Mouse (Mus musculus): Measurements from ENCODE around the gene Trim9. TPM values are rescaled to one million over a fixed set of nuclear protein-coding genes. Genes with fewer than 3 reads are reported as not detected.

Gene Trim9
- polyA plus RNA-seq, 1 experiment from 2014 or later, result 2.4 TPM

DNA sequence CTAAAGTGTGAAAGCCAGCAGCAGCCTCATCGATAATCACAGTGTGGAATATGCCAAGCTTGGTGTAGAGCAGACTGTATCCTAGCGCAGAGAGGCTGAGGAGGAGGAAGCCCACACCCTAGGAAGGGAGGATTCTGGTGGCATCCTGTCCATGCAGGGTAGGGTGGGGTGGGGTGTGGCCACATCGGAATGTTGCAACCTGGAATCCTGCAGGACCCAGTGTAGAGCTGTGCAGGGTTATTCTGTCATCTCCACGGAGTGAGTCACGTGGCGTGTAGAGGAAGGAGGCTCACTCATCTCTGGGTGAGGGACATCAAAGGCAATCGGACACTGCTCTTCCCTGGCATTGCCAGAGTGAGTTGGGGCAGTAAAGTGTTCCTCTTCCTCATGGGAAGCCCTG lies 62.4 kb downstream of the Trim9 start:
- no peaks in the 10 kb centered on the region for H3K4me1 ChIP-seq (ENCODE audit: control insufficient read depth, insufficient read depth, low read length)
- H3K9ac ChIP-seq (replicated peaks; ENCODE audit: low read depth, low read length), result no peak overlapping the region
- no peak for ATAC-seq (ENCODE audit: insufficient number of reproducible peaks, insufficient read depth, low FRiP score, low read depth)

DNA sequence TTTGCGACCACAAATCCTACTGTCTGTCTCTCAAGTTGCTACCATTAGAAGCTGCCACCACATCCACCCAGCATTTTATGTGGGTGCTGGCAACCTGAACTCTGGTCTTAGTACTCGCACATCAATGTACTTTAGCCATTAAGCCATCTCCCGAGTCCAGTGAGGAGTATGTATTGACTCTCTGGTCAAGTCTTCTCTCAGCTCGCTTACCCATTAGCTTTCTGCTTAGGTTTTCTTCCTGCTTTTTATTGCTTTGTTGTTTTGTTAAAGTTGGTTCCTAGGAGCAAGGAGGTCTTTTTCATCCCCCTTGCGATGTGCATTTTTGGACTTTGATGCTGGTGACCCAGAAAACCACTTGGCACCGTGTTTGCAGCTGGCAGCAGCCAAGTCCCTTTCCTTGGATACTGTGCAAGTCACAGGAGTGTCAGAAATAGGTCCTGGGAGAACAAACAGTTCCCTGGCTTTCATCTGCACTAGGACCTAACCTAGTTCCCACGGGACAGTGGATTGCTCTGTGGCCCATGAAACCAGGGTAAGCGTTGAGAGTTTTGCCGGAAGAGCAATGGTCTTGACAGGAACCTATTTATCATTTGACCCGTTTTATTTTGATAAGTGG lies 64.2 kb downstream of the Trim9 start:
- no peaks in the 10 kb centered on the region for H3K4me1 ChIP-seq (ENCODE audit: control insufficient read depth, insufficient read depth, low read length)
- no peak overlapping the region for H3K9ac ChIP-seq (replicated peaks; ENCODE audit: low read depth, low read length)
- no peaks in the 10 kb centered on the region for H3K36me3 ChIP-seq (ENCODE audit: control insufficient read depth, insufficient read depth, low read length)
- no peak overlapping the region for H3K4me2 ChIP-seq (replicated peaks; ENCODE audit: low read depth, low read length)
- no peak overlapping the region for H3K4me3 ChIP-seq (ENCODE audit: low read depth, low read length)
- 64% methylated on average over 10 of the region's 10 CpGs for WGBS
- no peaks in the 10 kb centered on the region for H3K27me3 ChIP-seq (ENCODE audit: control insufficient read depth, insufficient read depth, low read length)
- no peak for ATAC-seq (ENCODE audit: insufficient number of reproducible peaks, insufficient read depth, low FRiP score, low read depth)
- H3K9me3 ChIP-seq (ENCODE audit: control insufficient read depth, low read depth, low read length), result no peaks in the 10 kb centered on the region
- H3K27ac ChIP-seq (ENCODE audit: low read length), result no peak overlapping the region

More for the DNA sequence above, 62.4 kb downstream of the Trim9 start:
- no peak overlapping the region for H3K4me2 ChIP-seq (replicated peaks; ENCODE audit: low read depth, low read length)
- H3K27me3 ChIP-seq (ENCODE audit: control insufficient read depth, insufficient read depth, low read length), result no peaks in the 10 kb centered on the region
- no peaks in the 10 kb centered on the region for H3K9me3 ChIP-seq (ENCODE audit: control insufficient read depth, low read depth, low read length)
- H3K36me3 ChIP-seq (ENCODE audit: control insufficient read depth, insufficient read depth, low read length), result no peaks in the 10 kb centered on the region
- WGBS, result 78% methylated on average over 7 of the region's 7 CpGs
- H3K4me3 ChIP-seq (ENCODE audit: low read depth, low read length), result no peak overlapping the region
- no peak overlapping the region for H3K27ac ChIP-seq (ENCODE audit: low read length)

DNA sequence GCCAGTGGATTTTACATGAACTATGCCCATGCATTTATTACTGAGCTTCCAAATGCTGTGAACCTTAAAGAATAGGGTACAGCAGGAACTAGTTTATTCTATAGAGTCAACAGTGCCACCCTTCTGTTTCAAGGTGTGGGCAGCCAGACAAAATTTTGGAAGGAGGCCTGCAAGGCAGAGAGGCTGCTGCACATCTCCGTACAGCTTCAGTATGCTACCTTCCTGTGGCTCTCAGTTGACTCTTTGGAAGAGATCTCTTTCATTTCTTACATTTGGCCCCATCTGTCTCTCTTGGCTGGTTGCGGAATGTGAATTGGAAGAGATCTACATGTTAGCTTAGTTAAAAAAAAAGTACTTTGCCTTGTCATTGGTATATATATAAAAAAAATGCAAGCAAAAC lies 66.5 kb downstream of the Trim9 start:
- ATAC-seq (ENCODE audit: insufficient number of reproducible peaks, insufficient read depth, low FRiP score, low read depth), result no peak
- H3K36me3 ChIP-seq (ENCODE audit: control insufficient read depth, insufficient read depth, low read length), result no peaks in the 10 kb centered on the region
- 92% methylated on average over 2 of the region's 2 CpGs for WGBS
- H3K9me3 ChIP-seq (ENCODE audit: control insufficient read depth, low read depth, low read length), result no peaks in the 10 kb centered on the region
- no peaks in the 10 kb centered on the region for H3K27me3 ChIP-seq (ENCODE audit: control insufficient read depth, insufficient read depth, low read length)
- no peak overlapping the region for H3K27ac ChIP-seq (ENCODE audit: low read length)
- H3K9ac ChIP-seq (replicated peaks; ENCODE audit: low read depth, low read length), result no peak overlapping the region
- no peak overlapping the region for H3K4me3 ChIP-seq (ENCODE audit: low read depth, low read length)
- H3K4me1 ChIP-seq (ENCODE audit: control insufficient read depth, insufficient read depth, low read length), result no peaks in the 10 kb centered on the region
- no peak overlapping the region for H3K4me2 ChIP-seq (replicated peaks; ENCODE audit: low read depth, low read length)

DNA sequence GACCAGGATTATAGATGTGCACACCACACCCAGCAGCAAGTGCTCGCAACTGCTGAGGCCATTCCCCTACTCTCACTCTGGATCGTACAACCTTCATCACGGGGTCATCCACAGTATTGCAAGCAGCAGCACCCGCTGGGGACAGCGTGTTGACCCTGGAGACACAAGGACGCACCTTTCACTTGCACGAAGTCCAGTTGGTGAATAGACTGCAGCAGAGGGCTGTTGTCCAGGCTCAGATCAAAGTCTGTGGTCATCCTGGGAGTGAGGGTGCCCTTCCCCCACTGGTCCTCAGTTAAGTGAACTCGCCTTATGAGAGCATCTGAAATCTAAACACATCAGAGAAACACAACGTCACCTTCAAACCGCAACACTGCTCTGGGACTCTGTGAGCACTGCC lies 67.0 kb downstream of the Trim9 start:
- 68% methylated on average over 10 of the region's 10 CpGs for WGBS

DNA sequence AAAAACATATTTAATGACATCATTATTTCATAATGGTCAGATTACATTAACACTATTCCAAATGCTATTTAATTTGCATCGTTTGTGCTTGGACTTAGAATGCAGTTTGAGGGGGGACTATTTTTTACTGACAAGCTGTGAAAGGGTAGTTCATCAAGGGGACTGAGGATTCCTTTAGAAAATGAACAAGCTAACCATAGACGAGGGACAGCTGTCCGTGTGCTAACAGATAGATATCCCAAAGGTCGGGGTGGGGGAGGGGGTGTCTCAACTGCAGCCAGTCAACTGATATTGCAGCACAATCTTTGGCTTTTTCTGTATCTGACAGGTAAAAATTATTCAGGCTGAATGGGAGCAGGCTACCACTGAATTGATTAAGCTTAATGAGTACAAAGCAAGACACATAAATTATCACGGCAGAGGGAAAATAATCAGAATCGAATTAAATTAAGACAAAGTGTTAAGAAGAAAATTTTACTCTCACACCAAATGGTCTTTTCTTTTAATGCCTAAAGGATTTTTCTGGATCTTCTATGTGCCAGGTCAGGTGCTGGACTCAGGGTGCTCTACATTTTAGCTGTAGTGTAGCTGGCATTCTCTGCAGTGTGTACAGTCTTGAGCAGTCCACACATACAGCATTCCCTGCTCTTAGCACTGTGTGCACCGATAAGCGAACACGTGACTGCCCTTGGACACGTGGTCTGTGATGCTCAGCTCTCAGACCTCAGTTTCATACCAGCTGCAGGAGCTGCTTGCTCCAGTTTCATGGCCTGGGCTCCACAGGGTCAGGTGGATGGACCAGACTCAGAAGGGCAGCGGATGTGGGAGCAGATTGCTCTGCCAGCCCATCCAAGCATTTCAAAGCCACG lies 70.1 kb downstream of the Trim9 start:
- Histone ChIP-seq H3K4me3 (ENCODE audit: low read depth, low read length) (no peak overlapping the region), H3K36me3 (ENCODE audit: control insufficient read depth, insufficient read depth, low read length) (no peaks in the 10 kb centered on the region), H3K27ac (ENCODE audit: low read length) (no peak overlapping the region), H3K9ac (replicated peaks; ENCODE audit: low read depth, low read length) (no peak overlapping the region), H3K4me2 (replicated peaks; ENCODE audit: low read depth, low read length) (no peak overlapping the region), H3K9me3 (ENCODE audit: control insufficient read depth, low read depth, low read length) (no peaks in the 10 kb centered on the region), H3K4me1 (ENCODE audit: control insufficient read depth, insufficient read depth, low read length) (no peaks in the 10 kb centered on the region), H3K27me3 (ENCODE audit: control insufficient read depth, insufficient read depth, low read length) (no peaks in the 10 kb centered on the region)
- 60% methylated on average over 12 of the region's 12 CpGs for WGBS
- no peak for ATAC-seq (ENCODE audit: insufficient number of reproducible peaks, insufficient read depth, low FRiP score, low read depth)

More for the DNA sequence above, 67.0 kb downstream of the Trim9 start:
- H3K27me3 ChIP-seq (ENCODE audit: control insufficient read depth, insufficient read depth, low read length), result no peaks in the 10 kb centered on the region
- no peak for ATAC-seq (ENCODE audit: insufficient number of reproducible peaks, insufficient read depth, low FRiP score, low read depth)
- no peak overlapping the region for H3K27ac ChIP-seq (ENCODE audit: low read length)
- no peak overlapping the region for H3K4me2 ChIP-seq (replicated peaks; ENCODE audit: low read depth, low read length)
- no peaks in the 10 kb centered on the region for H3K9me3 ChIP-seq (ENCODE audit: control insufficient read depth, low read depth, low read length)
- H3K4me1 ChIP-seq (ENCODE audit: control insufficient read depth, insufficient read depth, low read length), result no peaks in the 10 kb centered on the region
- H3K4me3 ChIP-seq (ENCODE audit: low read depth, low read length), result no peak overlapping the region
- no peaks in the 10 kb centered on the region for H3K36me3 ChIP-seq (ENCODE audit: control insufficient read depth, insufficient read depth, low read length)
- no peak overlapping the region for H3K9ac ChIP-seq (replicated peaks; ENCODE audit: low read depth, low read length)

DNA sequence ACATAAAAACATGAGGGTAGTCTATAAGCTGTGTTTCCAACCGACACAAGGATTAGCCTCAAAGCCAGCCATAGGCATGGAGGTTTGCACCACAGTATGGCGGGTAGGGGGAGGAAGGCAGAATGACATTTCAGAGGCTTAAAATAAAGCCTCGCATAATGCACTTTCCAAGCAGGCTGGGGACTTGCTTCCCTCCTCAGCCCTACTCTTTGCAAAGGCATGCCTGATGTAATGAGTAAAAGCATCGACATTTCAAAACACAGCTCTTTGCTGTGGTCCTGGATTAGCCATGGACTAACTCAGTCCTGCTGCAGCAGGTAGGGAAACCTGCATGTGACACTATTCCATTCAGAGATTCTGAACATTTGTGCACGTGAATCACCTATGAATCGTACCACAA lies 77.7 kb downstream of the Trim9 start:
- Histone ChIP-seq H3K4me1 (ENCODE audit: control insufficient read depth, insufficient read depth, low read length) (no peaks in the 10 kb centered on the region), H3K4me2 (replicated peaks; ENCODE audit: low read depth, low read length) (no peak overlapping the region), H3K27me3 (ENCODE audit: control insufficient read depth, insufficient read depth, low read length) (no peaks in the 10 kb centered on the region), H3K9me3 (ENCODE audit: control insufficient read depth, low read depth, low read length) (no peaks in the 10 kb centered on the region), H3K9ac (replicated peaks; ENCODE audit: low read depth, low read length) (no peak overlapping the region), H3K4me3 (ENCODE audit: low read depth, low read length) (no peak overlapping the region), H3K27ac (ENCODE audit: low read length) (no peak overlapping the region), H3K36me3 (ENCODE audit: control insufficient read depth, insufficient read depth, low read length) (no peaks in the 10 kb centered on the region)
- ATAC-seq (ENCODE audit: insufficient number of reproducible peaks, insufficient read depth, low FRiP score, low read depth), result no peak
- WGBS, result 71% methylated on average over 6 of the region's 6 CpGs

DNA sequence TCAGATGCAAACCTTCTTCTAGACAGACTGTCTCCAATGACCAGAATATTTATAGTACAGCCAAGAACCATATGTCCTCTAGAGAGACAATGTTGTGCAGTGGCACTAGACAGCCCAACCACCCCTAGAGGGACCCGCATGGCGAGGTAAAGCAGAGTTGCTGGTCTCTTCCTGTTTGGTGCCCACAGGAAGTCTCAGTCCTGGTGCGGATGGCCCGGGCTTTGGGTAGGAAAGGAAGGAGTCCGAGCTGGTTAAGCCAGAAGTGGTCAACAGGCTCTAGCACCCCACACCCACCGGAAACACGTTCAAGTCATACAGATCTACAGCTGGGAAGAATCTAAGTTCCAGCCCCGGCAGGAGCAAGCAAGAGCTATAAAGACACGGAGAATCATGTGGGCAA lies 80.1 kb downstream of the Trim9 start:
- H3K36me3 ChIP-seq (ENCODE audit: control insufficient read depth, insufficient read depth, low read length), result no peaks in the 10 kb centered on the region
- no peak for ATAC-seq (ENCODE audit: insufficient number of reproducible peaks, insufficient read depth, low FRiP score, low read depth)
- H3K27ac ChIP-seq (ENCODE audit: low read length), result no peak overlapping the region
- H3K4me1 ChIP-seq (ENCODE audit: control insufficient read depth, insufficient read depth, low read length), result no peaks in the 10 kb centered on the region
- no peaks in the 10 kb centered on the region for H3K9me3 ChIP-seq (ENCODE audit: control insufficient read depth, low read depth, low read length)
- H3K4me2 ChIP-seq (replicated peaks; ENCODE audit: low read depth, low read length), result no peak overlapping the region
- 87% methylated on average over 9 of the region's 9 CpGs for WGBS
- no peaks in the 10 kb centered on the region for H3K27me3 ChIP-seq (ENCODE audit: control insufficient read depth, insufficient read depth, low read length)
- no peak overlapping the region for H3K9ac ChIP-seq (replicated peaks; ENCODE audit: low read depth, low read length)
- no peak overlapping the region for H3K4me3 ChIP-seq (ENCODE audit: low read depth, low read length)

DNA sequence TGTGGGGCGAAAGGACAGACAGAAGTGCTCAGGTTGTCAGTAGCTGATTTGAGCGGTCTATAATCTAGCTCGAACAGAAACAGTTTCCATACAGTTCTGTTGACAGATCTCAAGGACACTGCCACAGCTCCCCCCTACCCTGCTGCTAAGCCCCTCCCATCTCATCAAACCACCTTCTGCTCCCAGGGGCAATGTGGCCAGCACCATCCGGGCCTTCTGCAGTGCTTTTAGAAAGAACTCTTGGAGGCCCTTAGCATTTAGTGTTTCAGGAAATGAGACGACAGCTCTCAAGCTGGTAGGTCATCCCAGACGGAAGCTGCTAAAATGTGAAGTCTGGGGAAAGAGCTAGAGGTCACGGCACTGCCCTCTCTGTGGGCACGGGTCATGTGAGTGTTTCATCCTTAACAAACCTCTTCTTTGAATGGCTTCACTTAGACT lies 80.9 kb downstream of the Trim9 start:
- WGBS, result 51% methylated on average over 8 of the region's 8 CpGs
- Histone ChIP-seq H3K27me3 (ENCODE audit: control insufficient read depth, insufficient read depth, low read length) (no peaks in the 10 kb centered on the region), H3K9me3 (ENCODE audit: control insufficient read depth, low read depth, low read length) (no peaks in the 10 kb centered on the region), H3K36me3 (ENCODE audit: control insufficient read depth, insufficient read depth, low read length) (no peaks in the 10 kb centered on the region), H3K9ac (replicated peaks; ENCODE audit: low read depth, low read length) (no peak overlapping the region), H3K4me3 (ENCODE audit: low read depth, low read length) (no peak overlapping the region), H3K4me2 (replicated peaks; ENCODE audit: low read depth, low read length) (no peak overlapping the region), H3K27ac (ENCODE audit: low read length) (no peak overlapping the region), H3K4me1 (ENCODE audit: control insufficient read depth, insufficient read depth, low read length) (no peaks in the 10 kb centered on the region)
- ATAC-seq (ENCODE audit: insufficient number of reproducible peaks, insufficient read depth, low FRiP score, low read depth), result no peak
